Mouse (Mus musculus): ENCODE data around the gene Ly6g6d. TPM values are rescaled to one million over a fixed set of nuclear protein-coding genes. Genes with fewer than 3 reads are reported as not detected.

Ly6g6d gene
- polyA plus RNA-seq, 1 experiment: 7.2 TPM

GRCm38 (mm10) chr17:35068213-35068914 is 9.5 kb downstream of the Ly6g6d start:
- 37% methylated on average over 17 of the region's 17 CpGs for WGBS
- no peak for TF ChIP-seq CTCF (IDR thresholded peaks at IDR 0.05; ENCODE audit: extremely low read depth, insufficient read length, insufficient replicate concordance, low read depth, low read length)
- no peak for TF ChIP-seq POLR2A (IDR thresholded peaks at IDR 0.05; ENCODE audit: low read depth, low read length)
- no peak overlapping the region for H3K27ac ChIP-seq (ENCODE audit: insufficient read depth, low read depth, low read length)
- peaks cover 15% of the 10 kb centered on the region for H3K4me1 ChIP-seq (ENCODE audit: control insufficient read depth, insufficient read depth, insufficient read length, low read length)
- no peaks in the 10 kb centered on the region; the same call in 1 of the 2 replicates for H3K27me3 ChIP-seq (ENCODE audit: control insufficient read depth, insufficient read depth, low read length)
- H3K4me3 ChIP-seq (ENCODE audit: low read depth, low read length): no peak overlapping the region
- H3K36me3 ChIP-seq (ENCODE audit: control insufficient read depth, insufficient read depth, low read length): no peaks in the 10 kb centered on the region

- peak within 1 kb of the TSS; percentile 83 for H3K27ac ChIP-seq (ENCODE audit: insufficient read depth, low read depth, low read length)
- TF ChIP-seq CTCF (IDR thresholded peaks at IDR 0.05; ENCODE audit: extremely low read depth, insufficient read length, insufficient replicate concordance, low read depth, low read length): no peak
- no peak for TF ChIP-seq POLR2A (IDR thresholded peaks at IDR 0.05; ENCODE audit: low read depth, low read length)
- 78% methylated on average over 10 of the region's 10 CpGs for WGBS
These were observed 11.8 kb downstream of the Ly6g6d start, which contains the start of gene Mpig6b for GRCm38 (mm10) chr17:35066084-35066483. Mpig6b (minus strand) TSS chr17:35066184.

DNA sequence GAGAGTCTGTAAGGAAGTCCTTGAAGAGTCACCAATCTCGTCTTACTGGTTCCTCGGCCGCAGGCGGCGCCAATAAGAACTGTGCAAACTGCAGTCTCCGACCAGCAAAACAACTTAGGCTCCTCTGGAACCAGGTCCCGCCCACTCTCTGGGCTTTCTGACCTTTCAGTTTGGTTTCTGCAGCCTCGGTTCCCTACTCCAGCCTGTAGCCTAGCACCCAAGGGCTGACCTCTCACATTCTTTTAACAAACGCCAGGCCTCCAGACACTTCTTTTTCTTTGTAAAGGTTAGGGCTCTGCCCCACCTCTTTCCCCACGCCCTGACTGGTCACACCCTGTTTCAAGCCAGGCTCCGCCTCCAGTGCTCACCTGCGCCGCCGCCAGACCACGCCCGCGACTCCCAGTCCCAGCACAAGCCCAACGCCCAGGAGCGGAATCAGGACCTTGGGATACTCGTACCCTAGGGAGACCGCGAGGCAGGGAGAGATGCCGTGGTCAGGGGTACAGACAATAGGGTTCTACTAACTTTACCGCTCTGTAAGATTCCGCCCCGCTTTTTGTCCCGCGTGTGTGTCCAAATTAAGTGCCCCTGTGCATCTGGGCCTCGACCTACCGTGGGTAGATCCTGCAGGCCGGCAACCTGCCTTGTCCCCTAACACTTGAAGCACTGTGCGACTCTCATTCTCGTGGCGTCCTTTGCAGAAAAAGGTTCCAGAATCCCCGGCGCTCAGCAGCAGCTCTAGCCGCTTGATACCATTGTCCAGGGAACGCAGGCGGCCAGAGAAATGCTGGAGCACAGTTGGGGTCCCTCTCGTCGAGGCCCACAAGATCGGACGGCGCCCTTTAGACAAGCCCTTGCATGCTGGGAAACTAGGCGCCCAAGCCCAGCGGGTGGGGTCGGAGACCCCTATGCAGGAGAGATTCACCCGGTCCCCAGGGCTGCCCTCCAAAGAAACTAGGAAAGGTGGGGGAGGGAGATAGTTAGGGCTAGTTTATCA is 12.6 kb downstream of the Ly6g6d start, which contains the start of gene Ly6g6c:
Gene Ly6g6c, plus strand, starts transcription at position 438 of the 997 bp plus-strand sequence.
- WGBS: 5% methylated on average over 48 of the region's 48 CpGs
- Histone ChIP-seq H3K4me3 (ENCODE audit: low read depth, low read length) (peak within 1 kb of the TSS; percentile 60), H3K27ac (ENCODE audit: insufficient read depth, low read depth, low read length) (peak within 1 kb of the TSS; percentile 83), H3K27me3 (ENCODE audit: control insufficient read depth, insufficient read depth, low read length) (no peaks in the 10 kb centered on the region; the same call in 1 of the 2 replicates), H3K4me1 (ENCODE audit: control insufficient read depth, insufficient read depth, insufficient read length, low read length) (peaks cover 25% of the 10 kb centered on the region), H3K36me3 (ENCODE audit: control insufficient read depth, insufficient read depth, low read length) (no peaks in the 10 kb centered on the region)
- TF ChIP-seq POLR2A (IDR thresholded peaks at IDR 0.05; ENCODE audit: low read depth, low read length): no peak; the same call in 1 of the 2 replicates
- no peak for TF ChIP-seq CTCF (IDR thresholded peaks at IDR 0.05; ENCODE audit: extremely low read depth, insufficient read length, insufficient replicate concordance, low read depth, low read length)

More at GRCm38 (mm10) chr17:35066084-35066483, 11.8 kb downstream of the Ly6g6d start, which contains the start of gene Mpig6b:
- Histone ChIP-seq H3K4me3 (ENCODE audit: low read depth, low read length) (peak within 1 kb of the TSS; percentile 60), H3K4me1 (ENCODE audit: control insufficient read depth, insufficient read depth, insufficient read length, low read length) (peaks cover 21% of the 10 kb centered on the region), H3K36me3 (ENCODE audit: control insufficient read depth, insufficient read depth, low read length) (no peaks in the 10 kb centered on the region), H3K27me3 (ENCODE audit: control insufficient read depth, insufficient read depth, low read length) (no peaks in the 10 kb centered on the region; the same call in 1 of the 2 replicates)

DNA sequence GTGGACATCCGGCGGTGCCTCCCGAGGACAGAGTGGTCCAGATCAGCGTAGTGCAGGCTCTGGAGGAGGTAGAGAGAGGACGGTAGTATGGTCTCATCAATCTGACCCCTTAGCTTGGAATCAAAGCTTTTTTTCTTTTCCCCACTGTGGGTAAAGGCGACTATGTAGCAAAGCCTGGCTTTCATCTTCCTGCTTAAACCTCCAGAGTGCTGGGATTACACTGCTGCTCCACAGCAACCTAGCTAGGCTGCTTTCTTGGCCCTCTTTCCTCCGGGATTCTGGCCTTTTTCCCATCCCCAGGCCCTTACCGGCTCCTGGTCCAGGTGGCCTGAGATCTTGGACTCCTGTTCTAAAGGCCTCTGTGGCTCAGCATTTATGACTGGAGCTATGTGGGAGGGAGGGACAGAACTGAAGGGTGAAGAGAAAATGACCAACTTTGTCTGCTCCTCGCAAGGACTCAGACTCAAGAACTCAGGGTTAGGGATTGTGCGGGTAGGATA is 13.4 kb downstream of the Ly6g6d start:
- peaks cover 30% of the 10 kb centered on the region for H3K4me1 ChIP-seq (ENCODE audit: control insufficient read depth, insufficient read depth, insufficient read length, low read length)
- TF ChIP-seq CTCF (IDR thresholded peaks at IDR 0.05; ENCODE audit: extremely low read depth, insufficient read length, insufficient replicate concordance, low read depth, low read length): no peak
- no peak for TF ChIP-seq POLR2A (IDR thresholded peaks at IDR 0.05; ENCODE audit: low read depth, low read length)
- WGBS: 43% methylated on average over 10 of the region's 10 CpGs
- H3K27me3 ChIP-seq (ENCODE audit: control insufficient read depth, insufficient read depth, low read length): no peaks in the 10 kb centered on the region; the same call in 1 of the 2 replicates
- H3K27ac ChIP-seq (ENCODE audit: insufficient read depth, low read depth, low read length): peak overlapping the region; percentile 56; the same call in 1 of the 2 replicates
- H3K4me3 ChIP-seq (ENCODE audit: low read depth, low read length): peak overlapping the region; percentile 60
- H3K36me3 ChIP-seq (ENCODE audit: control insufficient read depth, insufficient read depth, low read length): no peaks in the 10 kb centered on the region

- Histone ChIP-seq H3K27me3 (ENCODE audit: control insufficient read depth, insufficient read depth, low read length) (no peaks in the 10 kb centered on the region; the same call in 1 of the 2 replicates), H3K4me1 (ENCODE audit: control insufficient read depth, insufficient read depth, insufficient read length, low read length) (peaks cover 36% of the 10 kb centered on the region), H3K4me3 (ENCODE audit: low read depth, low read length) (no peak overlapping the region), H3K36me3 (ENCODE audit: control insufficient read depth, insufficient read depth, low read length) (no peaks in the 10 kb centered on the region), H3K27ac (ENCODE audit: insufficient read depth, low read depth, low read length) (no peak overlapping the region)
- TF ChIP-seq CTCF (IDR thresholded peaks at IDR 0.05; ENCODE audit: extremely low read depth, insufficient read length, insufficient replicate concordance, low read depth, low read length) (no peak), POLR2A (IDR thresholded peaks at IDR 0.05; ENCODE audit: low read depth, low read length) (no peak)
- WGBS: 92% methylated on average over 3 of the region's 3 CpGs
These were observed 14.4 kb downstream of the Ly6g6d start for GRCm38 (mm10) chr17:35063466-35063865.

DNA sequence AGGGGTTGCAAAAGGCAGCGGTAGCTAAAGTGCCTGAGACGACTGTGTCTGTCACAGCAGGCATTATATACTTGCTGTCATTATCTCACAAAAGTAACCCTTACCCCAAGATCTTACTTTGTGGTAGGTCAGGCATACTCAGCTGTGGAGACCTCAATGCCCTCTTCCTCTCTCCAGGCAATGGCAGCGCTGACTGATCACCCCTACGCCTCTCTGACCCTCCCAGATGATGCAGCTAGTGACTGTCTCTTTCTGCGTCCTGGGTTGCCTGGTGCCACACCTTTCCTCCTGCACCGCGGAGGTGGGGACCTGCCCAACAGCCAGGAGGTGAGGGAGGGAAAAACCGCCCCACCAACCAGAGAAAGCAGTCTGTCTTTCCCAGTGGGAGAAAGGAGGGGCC is 16.6 kb downstream of the Ly6g6d start:
- H3K36me3 ChIP-seq (ENCODE audit: control insufficient read depth, insufficient read depth, low read length): peaks cover 17% of the 10 kb centered on the region
- H3K4me1 ChIP-seq (ENCODE audit: control insufficient read depth, insufficient read depth, insufficient read length, low read length): peaks cover 36% of the 10 kb centered on the region
- no peak overlapping the region for H3K27ac ChIP-seq (ENCODE audit: insufficient read depth, low read depth, low read length)
- H3K4me3 ChIP-seq (ENCODE audit: low read depth, low read length): no peak overlapping the region
- 66% methylated on average over 8 of the region's 8 CpGs for WGBS
- H3K27me3 ChIP-seq (ENCODE audit: control insufficient read depth, insufficient read depth, low read length): no peaks in the 10 kb centered on the region; the same call in 1 of the 2 replicates
- no peak for TF ChIP-seq POLR2A (IDR thresholded peaks at IDR 0.05; ENCODE audit: low read depth, low read length)
- no peak for TF ChIP-seq CTCF (IDR thresholded peaks at IDR 0.05; ENCODE audit: extremely low read depth, insufficient read length, insufficient replicate concordance, low read depth, low read length)

Measured in small intestine, adult 2 months (tissue).